Mouse (Mus musculus): ENCODE results near the gene Gm49396.

DNA sequence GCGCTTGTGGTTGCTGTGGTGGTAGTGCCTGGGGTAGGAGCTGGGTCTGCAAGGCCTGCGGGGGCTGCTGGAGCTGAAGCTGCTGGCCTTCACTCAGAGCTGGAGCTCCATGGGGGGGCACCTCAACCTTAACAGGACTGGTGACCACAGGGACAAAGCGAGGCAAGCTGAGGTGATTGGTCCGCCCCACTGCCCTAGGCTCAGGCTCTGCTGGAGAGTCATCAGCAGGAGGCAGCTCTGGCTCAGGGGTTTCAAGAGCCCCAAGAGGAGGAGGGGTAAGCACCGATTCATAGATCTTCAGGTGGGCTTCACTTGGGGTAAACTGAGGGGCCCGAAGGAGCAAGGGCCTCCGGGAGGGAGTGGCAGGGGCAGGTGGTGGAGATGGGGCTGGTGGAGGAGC is 22.0 kb downstream of the Gm49396 start:
- TF ChIP-seq CTCF (IDR thresholded peaks at IDR 0.05), result no peak
- TF ChIP-seq POLR2A (IDR thresholded peaks at IDR 0.05; ENCODE audit: insufficient read depth, low read depth, low read length), result no peak
- no peak for TF ChIP-seq EP300 (IDR thresholded peaks at IDR 0.05; ENCODE audit: insufficient read depth, low read depth, low read length)
